Mouse (Mus musculus): ENCODE data around the gene Olfr1181.
"Not testable (repeated sequence)": the region's sequence is repeated elsewhere in the genome, so short reads cannot be mapped to it uniquely, and the experiment has no call there.

Gene Olfr1181

DNA sequence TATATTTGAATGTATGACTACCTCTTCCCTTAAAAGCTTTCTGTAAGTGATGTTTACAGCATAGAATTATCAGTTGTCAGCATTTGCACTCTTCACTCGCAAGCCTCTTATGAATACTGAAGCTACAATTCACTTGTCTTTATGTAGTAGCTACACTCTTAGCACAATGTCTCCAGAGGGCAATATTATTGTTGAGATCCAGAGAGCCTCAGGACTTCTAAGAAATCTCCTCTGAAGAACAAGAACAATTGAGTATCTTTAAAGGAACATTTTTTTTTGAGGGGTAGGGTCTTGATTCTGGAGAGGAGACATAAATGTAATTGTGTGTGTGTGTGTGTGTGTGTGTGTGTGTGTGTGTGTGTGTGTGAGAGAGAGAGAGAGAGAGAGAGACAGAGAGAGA lies at the start of gene Olfr1181:
Gene Olfr1181, minus strand, starts transcription at position 101 of the 400 bp plus-strand sequence.
- no peak for DNase-seq

DNA sequence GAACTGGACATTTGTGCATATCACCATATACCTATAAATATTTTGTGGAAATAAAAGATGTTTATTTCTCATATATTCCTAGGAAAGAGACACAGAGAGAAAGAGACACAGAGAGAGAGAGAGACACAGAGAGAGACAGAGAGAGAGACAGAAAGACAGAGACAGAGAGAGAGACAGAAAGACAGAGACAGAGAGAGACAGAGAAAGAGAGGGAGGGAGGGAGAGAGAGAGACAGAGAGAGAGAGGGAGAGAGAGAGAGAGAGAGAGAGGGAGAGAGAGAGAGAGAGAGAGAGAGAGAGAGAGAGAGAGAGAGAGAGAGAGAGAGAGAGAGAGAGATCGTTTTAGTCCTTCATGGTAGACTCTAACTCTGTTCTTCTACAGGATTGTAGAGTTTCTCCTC lies 28.6 kb upstream of the Olfr1181 start, which contains the start of gene Olfr1183:
Gene Olfr1183, plus strand, starts transcription at position 301 of the 400 bp plus-strand sequence.
- DNase-seq = not testable (repeated sequence)

DNA sequence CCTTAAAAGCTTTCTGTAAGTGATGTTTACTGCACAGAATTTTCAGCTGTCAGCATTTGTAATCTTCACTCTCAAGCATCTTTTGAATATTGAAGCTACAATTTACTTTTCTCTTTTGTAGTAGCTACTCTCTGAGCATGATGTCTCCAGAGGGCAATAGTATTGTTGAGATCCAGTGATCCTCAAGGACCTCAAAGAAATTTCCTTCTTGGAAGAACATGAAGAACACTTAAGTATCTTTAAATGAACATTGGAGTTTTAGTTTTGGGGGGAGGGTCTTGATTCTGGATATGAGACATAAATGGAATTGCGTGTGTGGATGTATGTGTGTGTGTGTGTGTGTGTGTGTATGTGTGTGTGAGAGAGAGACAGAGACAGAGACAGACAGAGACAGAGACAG lies 23.1 kb upstream of the Olfr1181 start, which contains the start of gene Gm13757:
Gene Gm13757, minus strand, starts transcription at position 101 of the 400 bp plus-strand sequence.
- DNase-seq = no peak

DNA sequence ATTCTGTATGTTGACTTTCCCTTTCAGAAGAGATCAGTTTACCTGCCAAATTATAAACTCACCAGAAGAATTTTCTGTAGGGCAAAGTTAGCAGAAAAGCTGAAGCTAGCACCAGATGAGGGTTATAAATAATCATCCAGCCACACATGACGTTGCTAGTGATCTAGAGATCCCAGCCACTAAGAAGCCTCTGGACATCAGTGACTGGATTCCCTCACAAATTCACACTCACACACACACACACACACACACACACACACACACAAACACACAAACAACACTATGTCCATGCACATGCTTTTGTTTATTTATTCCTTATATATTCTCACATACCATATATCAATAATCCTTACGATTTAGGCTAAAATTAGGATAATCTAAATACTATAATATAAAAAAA lies 6.9 kb downstream of the Olfr1181 start, which contains the start of gene Olfr1180:
Gene Olfr1180, minus strand, starts transcription at position 101 of the 400 bp plus-strand sequence.
- DNase-seq = no peak

DNA sequence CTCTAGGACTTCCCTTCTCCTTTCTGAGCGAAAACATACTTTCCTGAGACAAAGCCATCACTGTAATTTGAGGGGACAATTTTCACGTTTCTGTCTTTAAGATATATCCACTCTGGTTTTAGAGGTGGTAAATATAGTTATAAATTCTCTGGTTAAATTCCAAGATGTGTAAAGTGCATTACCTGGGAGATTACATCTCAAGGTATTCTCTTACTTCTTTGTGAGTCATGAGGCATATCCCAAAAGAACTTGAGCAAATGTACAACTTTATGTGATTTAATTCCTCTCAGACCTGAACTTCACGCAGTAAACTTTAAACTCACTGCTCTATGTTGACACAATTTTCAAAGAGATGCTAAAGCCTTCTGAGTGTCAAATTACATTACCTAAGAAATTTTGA lies 19.6 kb downstream of the Olfr1181 start, which contains the start of gene Olfr1179:
Gene Olfr1179, minus strand, starts transcription at position 101 of the 400 bp plus-strand sequence.
- DNase-seq = no peak

DNA sequence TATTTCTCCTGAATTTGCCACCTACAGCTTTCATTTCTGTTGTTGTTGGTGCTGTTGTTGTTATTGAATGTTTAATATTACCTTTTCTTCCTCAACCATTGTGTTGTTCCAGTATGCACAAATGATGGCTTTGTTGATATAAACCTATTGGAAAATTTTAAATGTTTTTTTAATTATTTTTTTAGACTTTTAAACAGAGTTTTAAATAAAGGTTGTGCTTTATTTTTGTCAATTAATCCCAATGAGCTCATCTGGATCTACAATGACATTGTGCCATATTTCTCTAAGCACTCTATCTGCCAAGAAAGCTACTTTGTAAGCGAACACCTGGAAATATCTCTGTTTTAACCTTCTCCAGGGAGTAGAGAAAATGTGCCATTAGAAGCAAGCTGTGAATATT lies 39.2 kb downstream of the Olfr1181 start, which contains the start of gene Olfr1178:
Gene Olfr1178, plus strand, starts transcription at position 301 of the 400 bp plus-strand sequence.
- DNase-seq = no peak

Measured in cerebellum, postnatal 14 days (tissue).